Mouse (Mus musculus): ENCODE results near the gene Rdh8.

- no peak for TF ChIP-seq POLR2A (IDR thresholded peaks at IDR 0.05; ENCODE audit: control insufficient read depth, extremely low read depth, insufficient read depth, low read length, poor library complexity)
- no peak for TF ChIP-seq CTCF (IDR thresholded peaks at IDR 0.05; ENCODE audit: borderline replicate concordance, control insufficient read depth, extremely low read depth, insufficient read depth, low read length, poor library complexity)
These were observed 28.7 kb upstream of the Rdh8 start for GRCm38 (mm10) chr9:20789651-20790050.
